Mouse (Mus musculus): Measurements from ENCODE around the gene Dusp14. TPM values are rescaled to one million over a fixed set of nuclear protein-coding genes. Genes with fewer than 3 reads are reported as not detected.

Dusp14 gene
- total RNA-seq (2021): 10 to 100 TPM in 1 of 2 experiments, 1 to 10 TPM in 1; 6.0 to 14.0 TPM
- long read RNA-seq, experiment 1, transcript Dusp14-202 (3 exons, 1,447 nt): major isoform, 6 of 7 reads
- long read RNA-seq, experiment 1, partial matches to known transcripts: 0 of 7 reads
- long read RNA-seq, experiment 1, other reads (novel, unspliced or antisense): 1 of 7 reads
- long read RNA-seq, experiment 2, transcript Dusp14-202 (3 exons, 1,447 nt): major isoform, 5 of 9 reads
- long read RNA-seq, experiment 2, partial matches to known transcripts: 0 of 9 reads
- long read RNA-seq, experiment 2, other reads (novel, unspliced or antisense): 0 of 9 reads

GRCm38 (mm10) chr11:84069034-84069370 lies at the start of gene Dusp14:
Gene Dusp14 (minus strand): TSS chr11:84069261.
- peak; percentile 36 to 44 for DNase-seq

- DNase-seq: no peak
Observed at GRCm38 (mm10) chr11:84117431-84117830, 48.4 kb upstream of the Dusp14 start.

GRCm38 (mm10) chr11:84116221-84116620 lies 47.2 kb upstream of the Dusp14 start:
- DNase-seq: no peak

GRCm38 (mm10) chr11:84115646-84116045 lies 46.6 kb upstream of the Dusp14 start:
- no peak for DNase-seq

GRCm38 (mm10) chr11:84113623-84114022 lies 44.6 kb upstream of the Dusp14 start:
- no peak for DNase-seq

GRCm38 (mm10) chr11:84107137-84107536 lies 38.1 kb upstream of the Dusp14 start:
- no peak for DNase-seq

- DNase-seq: peak; percentile 54 to 65
Observed at GRCm38 (mm10) chr11:84104036-84104435, 35.0 kb upstream of the Dusp14 start.

GRCm38 (mm10) chr11:84101182-84101581 lies 32.1 kb upstream of the Dusp14 start:
- DNase-seq: no peak

GRCm38 (mm10) chr11:84097251-84097998 lies 28.4 kb upstream of the Dusp14 start:
- no peak for DNase-seq

- no peak for DNase-seq
Observed at GRCm38 (mm10) chr11:84095084-84095483, 26.0 kb upstream of the Dusp14 start.

GRCm38 (mm10) chr11:84090572-84090971 lies 21.5 kb upstream of the Dusp14 start:
- no peak for DNase-seq

- no peak for DNase-seq
Observed at GRCm38 (mm10) chr11:84081901-84082300, 12.8 kb upstream of the Dusp14 start.

- DNase-seq: no peak
Observed at GRCm38 (mm10) chr11:84080327-84080726, 11.3 kb upstream of the Dusp14 start.

- DNase-seq: no peak
Observed at GRCm38 (mm10) chr11:84079887-84080286, 10.8 kb upstream of the Dusp14 start.

GRCm38 (mm10) chr11:84079361-84079760 lies 10.3 kb upstream of the Dusp14 start:
- no peak for DNase-seq

- no peak for DNase-seq
Observed at GRCm38 (mm10) chr11:84078601-84079000, 9.5 kb upstream of the Dusp14 start.

GRCm38 (mm10) chr11:84077008-84077407 lies 7.9 kb upstream of the Dusp14 start:
- DNase-seq: no peak

GRCm38 (mm10) chr11:84073816-84074764 lies 5.0 kb upstream of the Dusp14 start:
- no peak for DNase-seq

- no peak for DNase-seq
Observed at GRCm38 (mm10) chr11:84072904-84073651, 4.0 kb upstream of the Dusp14 start.

- DNase-seq: peak; percentile 68 to 82
Observed at GRCm38 (mm10) chr11:84068191-84069033, 649 bp downstream of the Dusp14 start.

GRCm38 (mm10) chr11:84067720-84068190 lies 1.3 kb downstream of the Dusp14 start:
- DNase-seq: peak in 1 of 2 experiments; percentile 9
